Mouse (Mus musculus): ENCODE data around the gene Kcnh3.

The Kcnh3 gene

GRCm38 (mm10) chr15:99224208-99224911 lies at the start of gene Kcnh3:
TSS of gene Kcnh3 (plus strand) at chr15:99224861.
- DNase-seq = peak; percentile 75

- DNase-seq = no peak
Measured at GRCm38 (mm10) chr15:99179639-99180038, 45.0 kb upstream of the Kcnh3 start.

GRCm38 (mm10) chr15:99184217-99184914 lies 40.3 kb upstream of the Kcnh3 start:
- no peak for DNase-seq

GRCm38 (mm10) chr15:99194358-99194757 lies 30.3 kb upstream of the Kcnh3 start:
- DNase-seq = no peak

- DNase-seq = no peak
Measured at GRCm38 (mm10) chr15:99195043-99195442, 29.6 kb upstream of the Kcnh3 start.

GRCm38 (mm10) chr15:99198761-99199160 lies 25.9 kb upstream of the Kcnh3 start:
- peak; percentile 79 for DNase-seq

- DNase-seq = no peak
Measured at GRCm38 (mm10) chr15:99205959-99206358, 18.7 kb upstream of the Kcnh3 start.

- DNase-seq = no peak
Measured at GRCm38 (mm10) chr15:99213183-99213582, 11.5 kb upstream of the Kcnh3 start.

GRCm38 (mm10) chr15:99214941-99215340 lies 9.7 kb upstream of the Kcnh3 start:
- peak; percentile 35 for DNase-seq

GRCm38 (mm10) chr15:99215741-99216463 lies 8.8 kb upstream of the Kcnh3 start:
- no peak for DNase-seq

GRCm38 (mm10) chr15:99217630-99218029 lies 7.0 kb upstream of the Kcnh3 start:
- no peak for DNase-seq

GRCm38 (mm10) chr15:99221315-99221952 lies 3.2 kb upstream of the Kcnh3 start:
- no peak for DNase-seq

- no peak for DNase-seq
Measured at GRCm38 (mm10) chr15:99222794-99223584, 1.7 kb upstream of the Kcnh3 start.

GRCm38 (mm10) chr15:99223585-99224207 lies 965 bp upstream of the Kcnh3 start:
- peak; percentile 57 for DNase-seq

GRCm38 (mm10) chr15:99225081-99225810 lies 585 bp downstream of the Kcnh3 start:
- peak; percentile 67 for DNase-seq

GRCm38 (mm10) chr15:99226090-99226489 lies 1.4 kb downstream of the Kcnh3 start:
- no peak for DNase-seq

- DNase-seq = no peak
Measured at GRCm38 (mm10) chr15:99231998-99232397, 7.3 kb downstream of the Kcnh3 start.

GRCm38 (mm10) chr15:99233719-99234118 lies 9.1 kb downstream of the Kcnh3 start:
- no peak for DNase-seq

GRCm38 (mm10) chr15:99234326-99235010 lies 9.8 kb downstream of the Kcnh3 start:
- no peak for DNase-seq

GRCm38 (mm10) chr15:99238006-99238405 lies 13.3 kb downstream of the Kcnh3 start:
- DNase-seq = no peak

- DNase-seq = no peak
Measured at GRCm38 (mm10) chr15:99240129-99240528, 15.5 kb downstream of the Kcnh3 start.
